Mouse (Mus musculus) lung, embryonic 14.5 days (tissue): ENCODE data around the gene Msmp. TPM values are rescaled to one million over a fixed set of nuclear protein-coding genes. Genes with fewer than 3 reads are reported as not detected.

ENCODE experiments used
- ATAC-seq: fragments of 200-750 bp; cut with Nextera tagmentation; 2 replicates; pipeline ENCODE4 v1.8.0; 2017; ENCODE audit warnings: mild to moderate bottlenecking, moderate TSS enrichment, moderate library complexity; ENCODE audit not compliant: insufficient read depth
- DNase-seq: peaks from one replicate; pipeline ENCODE4 v3.0.0-alpha.2; 2015
- H3K27ac ChIP-seq: fragments of 300-500 bp; sonication (generic); 2 replicates; pipeline ENCODE4 v1.5.1; 2014; ENCODE audit warnings: low read depth, mild to moderate bottlenecking, moderate library complexity
- H3K27me3 ChIP-seq: fragments of 300-500 bp; sonication (generic); 2 replicates; pipeline ENCODE4 v1.6.1; 2014; ENCODE audit warnings: low read length, control low read depth; ENCODE audit not compliant: insufficient read depth
- H3K36me3 ChIP-seq: fragments of 300-500 bp; sonication (generic); 2 replicates; pipeline ENCODE4 v1.6.1; 2014; ENCODE audit warnings: control low read depth; ENCODE audit not compliant: insufficient read depth
- H3K4me1 ChIP-seq: fragments of 300-500 bp; sonication (generic); 2 replicates; pipeline ENCODE4 v1.6.1; 2014; ENCODE audit warnings: antibody characterized with exemption, control low read depth; ENCODE audit not compliant: insufficient read depth
- H3K4me2 ChIP-seq: fragments of 300-500 bp; sonication (generic); 2 replicates; pipeline ENCODE4 v1.6.1; 2014; ENCODE audit warnings: mild to moderate bottlenecking
- H3K4me3 ChIP-seq: fragments of 300-500 bp; sonication (generic); 2 replicates; pipeline ENCODE4 v1.5.1; 2014; ENCODE audit warnings: low read depth, low read length
- H3K9ac ChIP-seq: fragments of 300-500 bp; sonication (generic); 2 replicates; pipeline ENCODE4 v1.6.1; 2014
- H3K9me3 ChIP-seq: fragments of 300-500 bp; sonication (generic); 2 replicates; pipeline ENCODE4 v1.6.1; 2016; ENCODE audit warnings: low read depth, low read length, control low read depth
- CTCF ChIP-seq: IDR thresholded peaks from 2 replicates; pipeline ENCODE4 v1.5.1; 2016; ENCODE audit warnings: antibody characterized with exemption, low read depth
- WGBS: fragments of 180-500 bp; shearing (Covaris S2); extraction: QIAGEN DNeasy Blood & Tissue Kit; methylation state at CpG from one replicate; pipeline ENCODE4 v1.1.7; 2014; 5-methylcytosine and 5-hydroxymethylcytosine counted together
- polyA plus RNA-seq: library from polyadenylated mRNA; unstranded; fragments of >200 nt; fragmentation: Nextera tagmentation; extraction: Ambion mirVana; gene quantifications from 2 replicates; pipeline ENCODE4 v1.2.1, GENCODE M21; 2014

The Msmp gene
- polyA plus RNA-seq, 1 experiment from 2014 or later, result not detected

DNA sequence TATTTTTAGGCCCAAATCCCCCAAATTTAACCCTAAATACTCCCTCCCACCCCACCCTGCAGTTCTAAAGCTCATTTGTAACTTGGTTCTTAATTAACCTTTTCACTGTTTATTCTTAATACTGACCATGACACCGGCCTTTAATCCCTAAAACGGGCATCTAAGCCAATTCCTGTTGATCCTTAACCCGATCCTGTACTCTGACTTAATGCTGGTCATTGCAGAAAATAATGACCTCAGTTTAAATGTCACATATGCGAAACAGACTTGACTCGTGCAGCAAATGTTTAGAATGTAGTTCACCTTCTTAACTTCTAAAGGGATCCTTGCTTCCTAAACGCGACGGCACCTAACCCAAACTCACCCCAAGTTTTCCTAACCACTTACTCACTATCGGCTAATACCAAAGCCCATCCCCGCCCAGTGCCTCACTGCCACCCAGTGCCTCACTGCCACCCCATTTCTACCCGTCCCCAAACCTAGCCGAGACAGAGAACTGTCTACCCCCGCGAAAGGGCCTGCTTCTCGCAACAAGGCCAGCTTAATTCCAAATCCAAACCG is 22.8 kb downstream of the Msmp start:
- TF ChIP-seq CTCF, result no peak
- Histone ChIP-seq H3K36me3 (peaks cover 23% of the 10 kb centered on the region), H3K4me3 (peak overlapping the region; percentile 85), H3K9ac (peak overlapping the region; percentile 96), H3K9me3 (no peaks in the 10 kb centered on the region), H3K27ac (peak overlapping the region; percentile 100), H3K27me3 (no peaks in the 10 kb centered on the region), H3K4me1 (peaks cover 35% of the 10 kb centered on the region), H3K4me2 (peak overlapping the region; percentile 92)
- 1% methylated on average over 16 of the region's 16 CpGs for WGBS
- ATAC-seq, result no peak
- DNase-seq, result no peak

- Histone ChIP-seq H3K27me3 (no peaks in the 10 kb centered on the region), H3K4me3 (peak overlapping the region; percentile 85), H3K36me3 (peaks cover 23% of the 10 kb centered on the region), H3K27ac (peak overlapping the region; percentile 100), H3K9me3 (no peaks in the 10 kb centered on the region), H3K4me2 (peak overlapping the region; percentile 92), H3K9ac (peak overlapping the region; percentile 96), H3K4me1 (peaks cover 35% of the 10 kb centered on the region)
- no peak for ATAC-seq
- no peak for DNase-seq
- TF ChIP-seq CTCF, result no peak
- WGBS, result 17% methylated on average over 2 of the region's 2 CpGs
These were observed 23.3 kb downstream of the Msmp start for GRCm38 (mm10) chr4:43560976-43561375.

DNA sequence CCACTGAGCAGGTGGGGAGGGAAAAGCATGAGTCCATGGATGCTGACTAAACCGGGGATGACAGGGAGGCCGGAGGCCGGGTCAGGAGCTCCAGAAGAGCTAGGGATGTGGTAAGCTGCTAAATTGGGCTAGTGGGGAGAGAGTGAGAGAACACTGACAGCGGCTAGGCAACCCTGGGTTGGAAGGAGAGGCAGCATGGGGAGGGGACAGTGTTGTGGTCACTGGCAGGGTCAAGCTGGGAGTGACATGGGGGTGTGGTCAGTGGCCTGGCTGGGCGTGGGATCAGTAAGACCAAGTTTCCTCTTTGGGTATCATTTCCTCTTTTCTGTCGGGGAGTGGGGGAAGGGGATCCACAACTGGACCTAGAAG is 24.1 kb downstream of the Msmp start:
- peak overlapping the region; percentile 92 for H3K4me2 ChIP-seq
- H3K27ac ChIP-seq, result peak overlapping the region; percentile 99
- no peaks in the 10 kb centered on the region for H3K9me3 ChIP-seq
- 20% methylated on average over 6 of the region's 6 CpGs for WGBS
- TF ChIP-seq CTCF, result no peak
- H3K36me3 ChIP-seq, result peaks cover 23% of the 10 kb centered on the region
- DNase-seq (peak; percentile 40), ATAC-seq (no peak)
- no peaks in the 10 kb centered on the region for H3K27me3 ChIP-seq
- peak overlapping the region; percentile 85 for H3K4me3 ChIP-seq
- H3K9ac ChIP-seq, result peak overlapping the region; percentile 96
- peaks cover 35% of the 10 kb centered on the region for H3K4me1 ChIP-seq

DNA sequence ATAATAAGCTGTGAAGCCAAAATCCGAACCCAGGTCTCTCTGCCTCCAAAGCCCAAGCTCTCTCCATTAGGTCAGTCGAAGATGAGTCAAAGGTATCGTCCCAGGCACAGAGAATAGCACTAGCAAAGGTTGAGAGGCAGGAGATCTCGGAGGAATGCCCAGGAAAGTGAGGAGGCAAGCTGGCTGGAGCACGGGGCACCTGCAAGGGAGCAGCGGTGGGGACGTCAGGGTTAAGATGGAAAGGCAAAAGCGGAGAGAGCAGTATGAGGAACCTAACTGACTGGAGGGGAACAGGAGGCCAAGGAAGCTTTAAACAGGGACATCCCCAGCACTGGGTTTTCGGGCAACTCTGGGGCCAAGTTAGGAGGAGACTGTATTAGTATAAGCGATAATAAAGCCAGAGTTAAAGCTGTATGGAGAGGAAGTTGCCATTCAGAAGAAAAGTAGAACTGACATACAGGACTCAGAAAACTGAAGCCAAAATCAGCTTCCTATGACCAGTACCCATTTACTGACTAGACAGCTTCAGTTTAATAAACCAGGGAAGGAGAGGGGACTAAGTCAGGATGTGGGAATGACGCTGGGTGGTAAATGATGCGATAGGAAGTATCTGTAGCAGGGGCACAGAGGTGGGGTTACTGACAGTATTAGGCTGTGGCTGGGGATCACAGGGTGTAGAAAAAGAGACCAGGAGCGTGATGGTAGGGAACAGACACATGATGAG is 24.6 kb downstream of the Msmp start:
- 51% methylated on average over 13 of the region's 13 CpGs for WGBS
- peak overlapping the region; percentile 96 for H3K9ac ChIP-seq
- H3K9me3 ChIP-seq, result no peaks in the 10 kb centered on the region
- no peak for TF ChIP-seq CTCF
- no peak for DNase-seq
- H3K27me3 ChIP-seq, result no peaks in the 10 kb centered on the region
- H3K27ac ChIP-seq, result peak overlapping the region; percentile 99
- H3K4me3 ChIP-seq, result peak overlapping the region; percentile 85
- H3K4me2 ChIP-seq, result peak overlapping the region; percentile 92
- peaks cover 35% of the 10 kb centered on the region for H3K4me1 ChIP-seq
- peaks cover 23% of the 10 kb centered on the region for H3K36me3 ChIP-seq
- ATAC-seq, result no peak

DNA sequence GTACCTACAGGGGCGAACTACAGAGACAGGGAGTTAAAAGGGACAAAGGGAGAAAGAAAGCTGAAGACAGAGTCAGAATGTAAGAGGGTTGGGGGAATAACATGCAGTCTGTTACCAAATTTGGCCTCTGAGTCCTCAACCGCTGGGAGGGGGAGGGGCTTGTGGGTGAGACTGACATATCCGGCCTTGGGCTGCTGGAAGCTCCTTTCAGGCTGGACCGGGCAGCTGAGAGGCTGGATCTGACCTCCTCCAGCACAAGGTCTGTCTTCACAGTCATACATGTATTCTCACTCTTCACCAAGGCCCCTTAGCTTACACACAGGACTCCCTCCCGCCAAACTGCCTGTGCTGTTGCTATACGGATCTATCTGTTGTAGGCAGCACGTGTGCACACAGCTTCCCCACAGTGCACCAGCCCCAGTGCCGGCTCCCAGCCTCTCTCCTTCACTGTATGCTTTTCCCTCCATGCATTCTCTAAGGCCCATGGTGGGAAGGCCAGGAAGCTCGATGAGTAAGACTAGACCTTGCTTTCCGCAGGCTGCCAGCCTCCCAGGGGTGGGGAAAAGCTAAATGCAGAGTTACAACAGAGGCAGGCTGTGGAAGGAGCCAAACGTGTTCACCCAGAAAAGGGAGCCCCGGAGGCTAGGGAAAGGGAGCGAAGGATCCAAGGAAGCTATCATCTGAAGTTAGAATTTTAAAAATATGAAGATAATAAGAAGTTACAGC is 25.5 kb downstream of the Msmp start:
- peak; percentile 91 for DNase-seq
- H3K4me1 ChIP-seq, result peaks cover 35% of the 10 kb centered on the region
- peak; percentile 69 for ATAC-seq
- peaks cover 31% of the 10 kb centered on the region for H3K36me3 ChIP-seq
- H3K27ac ChIP-seq, result peak overlapping the region; percentile 99
- H3K9me3 ChIP-seq, result no peaks in the 10 kb centered on the region
- peak overlapping the region; percentile 92 for H3K4me2 ChIP-seq
- WGBS, result 10% methylated on average over 13 of the region's 13 CpGs
- TF ChIP-seq CTCF, result no peak
- no peaks in the 10 kb centered on the region for H3K27me3 ChIP-seq
- H3K4me3 ChIP-seq, result peak overlapping the region; percentile 85
- peak overlapping the region; percentile 60 for H3K9ac ChIP-seq

- 2% methylated on average over 5 of the region's 5 CpGs for WGBS
These were observed 26.2 kb downstream of the Msmp start for GRCm38 (mm10) chr4:43558028-43558630.

More at GRCm38 (mm10) chr4:43558028-43558630, 26.2 kb downstream of the Msmp start:
- no peaks in the 10 kb centered on the region for H3K27me3 ChIP-seq
- peak overlapping the region; percentile 92 for H3K4me2 ChIP-seq
- H3K27ac ChIP-seq, result peak overlapping the region; percentile 99
- DNase-seq (peak; percentile 84), ATAC-seq (peak; percentile 45)
- peaks cover 37% of the 10 kb centered on the region for H3K36me3 ChIP-seq
- no peak for TF ChIP-seq CTCF
- H3K9me3 ChIP-seq, result no peaks in the 10 kb centered on the region
- H3K4me1 ChIP-seq, result peaks cover 35% of the 10 kb centered on the region
- peak overlapping the region; percentile 60 for H3K9ac ChIP-seq
- peak overlapping the region; percentile 85 for H3K4me3 ChIP-seq
